Mouse (Mus musculus) liver, adult 2 months (tissue): ENCODE data around the gene Snrpa.

Experiments used
- CTCF ChIP-seq: fragments of 200-500 bp; IDR thresholded peaks from 2 replicates; pipeline ENCODE4 v1.5.1; 2011; ENCODE audit warnings: low read depth, low read length, control low read depth
- POLR2A ChIP-seq: fragments of 200-500 bp; IDR thresholded peaks from 2 replicates; pipeline ENCODE4 v1.6.1; 2011; ENCODE audit warnings: low read length, control low read depth; ENCODE audit not compliant: insufficient read depth; ENCODE audit errors: extremely low read depth

GRCm38 (mm10) chr7:27164112-27164947, 31.7 kb downstream of the Snrpa start:
- TF ChIP-seq POLR2A (0 out of 2 replicates have a peak, but pooled peaks have one; percentile 24), CTCF (no peak)
